Mouse (Mus musculus) 416B (cell line): ENCODE data around the gene Rps6ka1.

ENCODE experiments used
- DNase-seq: peaks from one replicate; pipeline ENCODE4 v3.0.0; 2011; ENCODE audit warnings: low read depth

Gene Rps6ka1

GRCm38 (mm10) chr4:133863795-133864379, 23.7 kb downstream of the Rps6ka1 start:
- no peak for DNase-seq

DNA sequence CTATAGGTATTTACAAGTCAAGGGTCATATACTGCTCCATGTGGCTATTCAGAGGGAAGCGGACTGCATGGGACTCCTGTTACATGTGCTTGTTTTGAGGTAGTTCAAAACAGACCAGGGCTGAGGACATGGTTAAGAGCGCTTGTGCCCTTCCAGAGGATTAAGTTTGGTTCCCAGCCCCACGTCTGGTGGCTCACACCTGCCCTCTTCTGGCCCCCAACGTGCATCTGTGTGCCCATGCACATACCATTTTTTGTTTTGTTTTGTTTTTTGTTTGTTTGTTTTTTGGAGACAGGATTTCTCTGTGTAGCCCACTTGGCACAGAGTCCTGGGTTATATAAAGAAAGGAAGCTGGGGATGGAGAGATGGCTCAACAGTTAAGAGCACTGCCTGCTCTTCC, 30.1 kb downstream of the Rps6ka1 start:
- peak; percentile 44 for DNase-seq

GRCm38 (mm10) chr4:133854621-133855020, 33.0 kb downstream of the Rps6ka1 start:
- no peak for DNase-seq

GRCm38 (mm10) chr4:133853630-133854029, 34.0 kb downstream of the Rps6ka1 start:
- DNase-seq: no peak

- DNase-seq: no peak
Observed at GRCm38 (mm10) chr4:133846625-133847024, 41.0 kb downstream of the Rps6ka1 start.

DNA sequence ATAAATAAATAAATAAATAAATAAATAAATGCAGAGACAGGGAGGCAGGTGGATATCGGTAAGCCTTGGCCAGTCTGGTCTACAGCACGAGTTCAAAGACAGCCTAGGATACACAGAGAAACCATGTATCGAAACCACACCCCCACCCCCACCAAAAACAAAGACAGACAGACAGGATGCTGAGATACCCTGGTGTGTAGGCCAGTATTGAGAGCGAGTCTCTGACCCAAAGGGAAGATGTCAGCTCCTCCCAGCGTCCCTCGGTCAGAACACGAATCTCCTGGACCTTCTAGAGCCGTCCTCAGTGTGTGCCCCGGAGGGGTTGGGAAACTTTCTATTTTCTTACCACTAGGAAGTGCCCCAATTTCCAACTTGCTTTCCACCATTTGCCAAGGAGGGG, 42.5 kb downstream of the Rps6ka1 start:
- no peak for DNase-seq

- DNase-seq: peak; percentile 95
Observed at GRCm38 (mm10) chr4:133844209-133844841, 43.3 kb downstream of the Rps6ka1 start.

GRCm38 (mm10) chr4:133842992-133843737, 44.4 kb downstream of the Rps6ka1 start:
- peak; percentile 94 for DNase-seq

GRCm38 (mm10) chr4:133841756-133842483, 45.7 kb downstream of the Rps6ka1 start:
- DNase-seq: peak; percentile 53

DNA sequence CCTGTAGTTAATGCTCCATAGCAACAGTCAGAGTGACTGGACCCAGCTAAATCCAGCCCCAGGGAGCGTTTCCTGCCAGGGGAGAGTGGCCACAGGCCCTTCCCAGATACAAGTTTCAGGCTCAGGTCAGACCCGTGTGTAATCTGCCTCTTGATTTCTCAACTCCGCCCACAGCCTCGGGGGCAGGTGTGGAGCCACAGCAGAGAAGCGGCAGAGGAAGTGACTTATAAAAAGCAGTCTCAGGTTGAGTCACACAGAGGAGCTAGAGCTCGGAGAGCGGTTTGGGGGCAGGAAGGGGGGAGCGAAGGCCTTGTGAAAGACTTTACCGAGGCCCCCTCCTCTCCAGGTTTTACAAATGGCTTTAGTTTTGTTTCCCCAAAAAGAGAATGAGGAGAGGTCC, 46.6 kb downstream of the Rps6ka1 start:
- peak; percentile 96 for DNase-seq

GRCm38 (mm10) chr4:133840501-133840900, 47.1 kb downstream of the Rps6ka1 start:
- DNase-seq: no peak

- no peak for DNase-seq
Observed at GRCm38 (mm10) chr4:133839385-133839826, 48.2 kb downstream of the Rps6ka1 start.

DNA sequence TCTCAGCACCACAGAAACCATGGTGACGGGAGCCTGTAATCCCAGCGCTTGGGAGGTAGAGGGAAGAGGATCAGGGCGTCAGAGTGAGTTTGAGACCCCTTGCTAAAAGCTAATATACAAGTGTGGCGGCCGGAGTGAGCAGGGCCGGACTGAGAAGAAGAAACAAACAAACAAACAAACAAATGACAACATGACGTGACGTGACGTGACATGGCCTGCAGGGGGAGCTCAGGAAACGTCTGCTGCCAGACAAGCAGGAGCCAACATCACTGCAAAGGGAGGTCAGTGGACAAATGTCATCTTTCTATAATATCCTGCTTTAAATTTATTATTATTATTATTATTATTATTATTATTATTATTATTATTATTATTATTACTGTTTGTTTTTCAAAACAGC, 51.0 kb downstream of the Rps6ka1 start:
- peak; percentile 75 for DNase-seq

- DNase-seq: no peak
Observed at GRCm38 (mm10) chr4:133835211-133835610, 52.4 kb downstream of the Rps6ka1 start.

DNA sequence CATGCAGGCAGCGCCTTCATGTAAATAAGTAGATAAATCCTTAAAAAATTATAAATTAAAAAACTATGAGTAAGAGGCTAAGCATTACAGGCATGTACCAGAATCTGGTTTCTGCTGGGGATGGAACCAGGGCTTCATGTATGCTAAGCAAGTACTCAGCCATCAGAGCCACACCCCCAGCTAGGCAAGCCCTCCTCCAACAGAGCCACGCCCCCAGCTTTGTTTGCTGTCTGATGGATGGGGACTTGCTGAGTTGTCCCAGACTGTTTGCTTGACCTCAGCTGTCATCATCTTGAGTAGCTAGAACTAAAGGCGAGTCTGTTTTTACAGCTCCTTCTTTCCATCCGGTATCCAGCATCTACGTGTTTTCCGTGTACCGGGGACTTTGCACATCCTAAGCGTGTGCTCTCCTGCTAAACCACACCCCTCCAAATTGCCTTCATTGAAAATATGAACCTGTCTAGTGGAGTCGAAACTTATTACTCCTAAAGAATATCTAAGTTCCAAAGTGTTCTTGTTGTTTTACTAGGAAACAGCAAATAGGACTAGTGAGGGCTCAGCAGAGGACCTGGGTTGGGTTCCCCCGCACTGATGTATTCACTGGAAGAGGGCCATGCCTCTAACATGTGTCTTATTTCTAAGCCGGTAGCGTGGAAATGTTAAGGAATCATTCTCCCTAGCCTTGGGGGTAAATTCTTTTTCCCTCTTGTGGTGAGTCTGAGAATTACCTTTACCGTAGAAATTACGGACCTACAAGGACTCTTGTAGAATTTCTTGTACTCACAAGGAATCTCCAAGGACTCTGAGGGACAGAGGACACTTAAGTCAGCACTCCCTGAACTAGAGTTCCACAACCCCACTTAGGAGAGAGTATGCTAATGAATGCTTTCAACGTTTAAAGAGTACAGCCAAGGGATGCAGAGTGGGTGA, 54.4 kb downstream of the Rps6ka1 start:
- DNase-seq: peak; percentile 54

DNA sequence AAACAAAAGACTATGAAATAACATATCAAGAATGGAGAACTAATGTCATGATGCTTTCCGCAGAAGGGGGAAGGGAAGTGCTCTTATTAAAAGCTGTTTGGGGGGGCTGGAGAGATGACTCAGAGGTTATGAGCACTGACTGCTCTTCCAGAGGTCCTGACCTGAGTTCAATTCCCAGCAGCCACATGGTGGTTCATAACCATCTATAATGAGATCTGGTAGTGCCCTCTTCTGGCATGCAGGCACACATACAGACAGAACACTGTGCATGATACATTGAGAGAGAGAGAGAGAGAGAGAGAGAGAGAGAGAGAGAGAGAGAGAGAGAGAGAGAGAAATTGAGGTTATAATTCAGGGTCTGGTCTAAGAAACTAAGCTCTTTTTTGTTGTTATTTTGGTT, 57.1 kb downstream of the Rps6ka1 start:
- DNase-seq: peak; percentile 69

DNA sequence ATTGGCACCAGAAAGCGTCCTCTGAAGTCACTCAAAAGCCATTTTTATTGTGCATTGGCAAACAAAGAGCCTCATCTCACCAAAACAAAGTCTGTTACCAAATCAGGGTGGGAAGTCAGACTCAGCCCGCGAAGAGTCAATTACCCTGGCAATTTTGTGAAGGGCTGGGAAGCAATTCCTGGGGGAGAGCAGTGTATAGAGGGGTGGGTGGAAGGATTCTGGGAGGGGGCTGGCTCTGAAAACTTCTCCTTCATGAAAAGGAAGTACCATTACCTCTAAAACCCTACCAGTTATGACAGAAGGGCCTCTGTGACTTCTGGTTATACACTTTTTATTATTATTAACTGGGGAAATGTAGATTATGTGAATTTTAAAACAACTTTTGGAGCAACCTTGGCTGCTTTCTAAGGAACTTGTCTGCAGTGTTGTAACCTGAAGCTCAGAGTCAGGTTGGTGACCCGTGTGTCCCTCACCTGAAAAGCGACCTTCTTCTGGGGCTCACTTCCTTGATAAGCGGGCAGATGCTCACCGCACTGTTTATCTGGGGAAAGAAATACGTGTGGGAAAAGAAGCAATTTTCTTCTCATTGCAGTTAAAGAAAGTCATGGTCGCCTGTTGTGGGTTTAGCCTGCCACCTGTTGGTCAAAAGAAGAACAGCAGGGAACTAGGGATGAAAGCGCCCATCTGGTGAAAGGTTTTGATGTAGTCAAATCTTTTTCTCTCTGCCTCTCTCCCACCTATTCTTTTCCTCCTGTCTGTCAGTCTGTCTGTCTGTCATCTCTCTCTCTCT, 58.1 kb downstream of the Rps6ka1 start:
- DNase-seq: peak; percentile 82

DNA sequence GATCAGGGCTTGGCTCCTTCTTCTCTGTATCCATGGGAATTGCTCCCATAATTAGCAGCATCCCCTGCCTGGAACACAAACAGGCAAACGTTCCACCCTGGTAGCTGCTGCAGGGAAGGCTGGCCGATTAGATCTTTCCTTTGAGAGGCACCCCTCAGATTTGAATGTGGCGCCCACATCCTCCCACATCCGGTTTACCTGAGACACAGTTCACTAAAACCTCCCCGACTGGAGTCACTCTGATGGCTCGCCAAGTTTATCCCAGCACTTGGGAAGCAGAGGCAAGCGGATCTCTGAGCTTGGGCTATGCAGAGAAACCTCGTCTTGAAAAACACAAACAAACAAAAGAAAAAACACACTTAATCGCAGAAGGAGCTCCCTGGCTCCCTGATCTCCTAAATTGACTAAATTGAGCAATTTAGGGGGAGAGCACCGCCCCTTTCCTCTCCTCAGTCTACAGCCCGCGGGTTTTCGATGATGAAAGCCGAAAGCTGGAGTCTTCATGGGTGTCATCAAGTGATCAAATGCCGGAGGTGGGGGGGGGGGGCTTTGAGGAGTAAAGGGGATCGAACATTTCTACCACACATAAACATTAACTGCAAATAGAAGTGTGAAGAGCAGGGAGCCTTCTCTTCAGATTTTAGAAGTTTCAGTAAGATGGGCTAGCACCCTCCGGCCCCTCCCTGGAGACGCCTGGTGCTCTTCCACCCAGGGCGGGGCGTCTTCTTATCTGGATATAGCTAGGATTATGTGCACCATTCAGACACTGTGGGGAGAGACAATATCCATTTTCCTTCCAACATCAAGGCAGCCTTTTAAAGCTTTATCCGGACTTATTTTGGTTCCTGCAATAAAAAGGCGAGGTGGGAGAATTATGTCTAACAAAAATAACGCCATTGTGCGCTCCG, 59.5 kb downstream of the Rps6ka1 start:
- DNase-seq: peak; percentile 49

GRCm38 (mm10) chr4:133827354-133827753, 60.2 kb downstream of the Rps6ka1 start:
- DNase-seq: no peak

DNA sequence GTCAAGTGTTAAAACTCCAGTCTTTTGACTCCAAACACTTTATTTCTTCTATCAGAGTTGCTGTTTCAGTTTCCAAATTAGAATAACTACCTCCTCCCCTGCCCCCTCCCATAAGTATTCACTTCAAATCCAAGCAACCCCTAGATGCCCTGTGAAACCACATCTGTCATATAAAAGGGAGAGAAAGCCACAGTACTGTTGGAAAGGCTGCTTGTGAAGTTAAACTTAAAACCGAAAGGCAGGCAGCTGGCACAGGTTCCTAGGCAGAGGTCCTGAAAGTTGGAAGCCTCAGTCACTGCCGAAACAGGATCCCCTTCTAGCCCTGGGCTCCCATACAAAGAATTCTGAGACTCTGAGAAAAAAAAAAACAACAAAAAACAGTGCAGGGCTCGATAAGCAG, 61.9 kb downstream of the Rps6ka1 start:
- no peak for DNase-seq
